Mouse (Mus musculus): ENCODE results near the gene Gart.
"Not testable (repeated sequence)": the region's sequence is repeated elsewhere in the genome, so short reads cannot be mapped to it uniquely, and the experiment has no call there.

Gene Gart

GRCm38 (mm10) chr16:91648220-91648550 is 1.4 kb upstream of the Gart start:
- DNase-seq (ENCODE audit: low spot score), result peak; percentile 83

GRCm38 (mm10) chr16:91647461-91648219 is 888 bp upstream of the Gart start, which contains the start of gene Son:
Son (plus strand) TSS chr16:91647506.
- DNase-seq (ENCODE audit: low spot score), result peak; percentile 94

GRCm38 (mm10) chr16:91645995-91646602 is 653 bp downstream of the Gart start:
- no peak for DNase-seq (ENCODE audit: low spot score)

- DNase-seq (ENCODE audit: low spot score), result not testable (repeated sequence)
These were observed 1.3 kb downstream of the Gart start for GRCm38 (mm10) chr16:91645420-91645819.

GRCm38 (mm10) chr16:91644901-91645300 is 1.9 kb downstream of the Gart start:
- DNase-seq (ENCODE audit: low spot score), result no peak

- DNase-seq (ENCODE audit: low spot score), result no peak
These were observed 6.6 kb downstream of the Gart start for GRCm38 (mm10) chr16:91640171-91640570.

- no peak for DNase-seq (ENCODE audit: low spot score)
These were observed 7.1 kb downstream of the Gart start for GRCm38 (mm10) chr16:91639636-91640035.

- DNase-seq (ENCODE audit: low spot score), result peak; percentile 52
These were observed 7.6 kb downstream of the Gart start for GRCm38 (mm10) chr16:91639161-91639560.

GRCm38 (mm10) chr16:91633641-91634040 is 13.1 kb downstream of the Gart start:
- DNase-seq (ENCODE audit: low spot score), result no peak

- DNase-seq (ENCODE audit: low spot score), result no peak
These were observed 13.8 kb downstream of the Gart start for GRCm38 (mm10) chr16:91632940-91633339.

GRCm38 (mm10) chr16:91632439-91632838 is 14.3 kb downstream of the Gart start:
- DNase-seq (ENCODE audit: low spot score), result peak; percentile 43

GRCm38 (mm10) chr16:91630584-91630983 is 16.2 kb downstream of the Gart start:
- DNase-seq (ENCODE audit: low spot score), result no peak

GRCm38 (mm10) chr16:91629749-91630148 is 17.0 kb downstream of the Gart start:
- no peak for DNase-seq (ENCODE audit: low spot score)

GRCm38 (mm10) chr16:91628673-91629072 is 18.1 kb downstream of the Gart start:
- no peak for DNase-seq (ENCODE audit: low spot score)

- no peak for DNase-seq (ENCODE audit: low spot score)
These were observed 18.9 kb downstream of the Gart start for GRCm38 (mm10) chr16:91627831-91628230.

- DNase-seq (ENCODE audit: low spot score), result peak; percentile 26
These were observed 23.7 kb downstream of the Gart start for GRCm38 (mm10) chr16:91623074-91623473.

- no peak for DNase-seq (ENCODE audit: low spot score)
These were observed 25.8 kb downstream of the Gart start for GRCm38 (mm10) chr16:91620991-91621390.

- DNase-seq (ENCODE audit: low spot score), result no peak
These were observed 26.6 kb downstream of the Gart start for GRCm38 (mm10) chr16:91620185-91620584.

- peak; percentile 73 for DNase-seq (ENCODE audit: low spot score)
These were observed 27.9 kb downstream of the Gart start, which contains the start of gene Dnajc28 for GRCm38 (mm10) chr16:91618511-91619501. Dnajc28 (minus strand) TSS chr16:91619026.

GRCm38 (mm10) chr16:91614552-91614951 is 32.2 kb downstream of the Gart start:
- DNase-seq (ENCODE audit: low spot score), result no peak

GRCm38 (mm10) chr16:91612525-91612924 is 34.2 kb downstream of the Gart start:
- no peak for DNase-seq (ENCODE audit: low spot score)

GRCm38 (mm10) chr16:91611248-91611647 is 35.5 kb downstream of the Gart start:
- DNase-seq (ENCODE audit: low spot score), result no peak
